Mouse (Mus musculus) ovary, adult 18-20 months (tissue): Measurements from ENCODE around the gene Ghdc.

ENCODE experiments used
- DNase-seq: peaks from one replicate; pipeline ENCODE4 v3.0.0; 2022; ENCODE audit warnings: low spot score, mixed read lengths

Gene Ghdc

GRCm38 (mm10) chr11:100746546-100746945 is 24.2 kb downstream of the Ghdc start:
- no peak for DNase-seq

GRCm38 (mm10) chr11:100745085-100745484 is 25.7 kb downstream of the Ghdc start:
- DNase-seq, result no peak

GRCm38 (mm10) chr11:100741348-100741747 is 29.4 kb downstream of the Ghdc start:
- DNase-seq, result no peak

GRCm38 (mm10) chr11:100738749-100739148 is 32.0 kb downstream of the Ghdc start:
- no peak for DNase-seq

- DNase-seq, result peak; percentile 99
Observed at GRCm38 (mm10) chr11:100738066-100738604, 32.6 kb downstream of the Ghdc start, which contains the start of gene Rab5c. TSS of gene Rab5c (minus strand) at chr11:100738215.

GRCm38 (mm10) chr11:100737105-100737733 is 33.5 kb downstream of the Ghdc start:
- no peak for DNase-seq

- no peak for DNase-seq
Observed at GRCm38 (mm10) chr11:100736746-100737080, 34.0 kb downstream of the Ghdc start.

GRCm38 (mm10) chr11:100735954-100736745 is 34.6 kb downstream of the Ghdc start:
- no peak for DNase-seq

GRCm38 (mm10) chr11:100735134-100735865 is 35.5 kb downstream of the Ghdc start:
- DNase-seq, result no peak

- DNase-seq, result no peak
Observed at GRCm38 (mm10) chr11:100730477-100731205, 40.1 kb downstream of the Ghdc start.

GRCm38 (mm10) chr11:100729976-100730375 is 40.8 kb downstream of the Ghdc start:
- DNase-seq, result no peak

GRCm38 (mm10) chr11:100728601-100729000 is 42.2 kb downstream of the Ghdc start:
- DNase-seq, result no peak

GRCm38 (mm10) chr11:100727201-100727600 is 43.6 kb downstream of the Ghdc start:
- no peak for DNase-seq

GRCm38 (mm10) chr11:100724919-100725512 is 45.7 kb downstream of the Ghdc start:
- DNase-seq, result no peak

- no peak for DNase-seq
Observed at GRCm38 (mm10) chr11:100722493-100723028, 48.2 kb downstream of the Ghdc start.

GRCm38 (mm10) chr11:100721776-100722492 is 48.8 kb downstream of the Ghdc start:
- DNase-seq, result no peak

GRCm38 (mm10) chr11:100721254-100721653 is 49.5 kb downstream of the Ghdc start:
- DNase-seq, result no peak

GRCm38 (mm10) chr11:100720345-100720744 is 50.4 kb downstream of the Ghdc start:
- no peak for DNase-seq

- DNase-seq, result no peak
Observed at GRCm38 (mm10) chr11:100719893-100720292, 50.9 kb downstream of the Ghdc start.

- DNase-seq, result no peak
Observed at GRCm38 (mm10) chr11:100719312-100719711, 51.4 kb downstream of the Ghdc start.

- no peak for DNase-seq
Observed at GRCm38 (mm10) chr11:100718866-100719265, 51.9 kb downstream of the Ghdc start.
